Mouse (Mus musculus) left cerebral cortex, postnatal 4 days (tissue): Measurements from ENCODE around the gene Irf4. TPM values are rescaled to one million over a fixed set of nuclear protein-coding genes. Genes with fewer than 3 reads are reported as not detected.

Experiments used
- DNase-seq: peaks from one replicate; pipeline ENCODE4 v3.0.0-alpha.2; 2022
- intact Hi-C: fragments of 180-260 bp; cut with DNase I; formaldehyde crosslinking; loops from one replicate; pipeline ENCODE4 v1.15.1; 2025
- total RNA-seq, 2 experiments: library from RNA; stranded (reverse); gene quantifications; 2 replicates each; pipeline ENCODE4 v1.2.3; 2021

Gene Irf4
- total RNA-seq, 2 experiments from 2014 or later: 0.16 TPM; not detected in 1

DNA sequence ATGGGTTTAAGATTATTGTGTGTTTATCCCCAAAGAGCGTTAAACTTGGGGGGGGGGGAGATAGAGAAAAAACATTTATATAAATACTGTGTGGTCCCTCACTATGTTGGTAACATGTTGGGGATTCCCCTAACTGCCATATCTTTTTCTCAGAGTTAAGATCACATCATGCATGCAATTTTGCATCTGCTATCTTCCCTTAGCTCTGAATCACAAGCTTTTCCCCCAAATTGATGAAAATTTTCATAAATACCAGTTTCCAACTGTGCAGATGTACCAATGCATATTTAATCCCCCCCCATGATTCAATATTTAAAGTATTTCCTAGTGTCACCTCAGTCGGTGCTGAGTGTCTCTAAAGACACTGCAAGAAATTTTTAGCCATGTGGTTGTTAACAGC is 11.8 kb upstream of the Irf4 start:
- no peak for DNase-seq
- intact Hi-C loops: no loop called here

DNA sequence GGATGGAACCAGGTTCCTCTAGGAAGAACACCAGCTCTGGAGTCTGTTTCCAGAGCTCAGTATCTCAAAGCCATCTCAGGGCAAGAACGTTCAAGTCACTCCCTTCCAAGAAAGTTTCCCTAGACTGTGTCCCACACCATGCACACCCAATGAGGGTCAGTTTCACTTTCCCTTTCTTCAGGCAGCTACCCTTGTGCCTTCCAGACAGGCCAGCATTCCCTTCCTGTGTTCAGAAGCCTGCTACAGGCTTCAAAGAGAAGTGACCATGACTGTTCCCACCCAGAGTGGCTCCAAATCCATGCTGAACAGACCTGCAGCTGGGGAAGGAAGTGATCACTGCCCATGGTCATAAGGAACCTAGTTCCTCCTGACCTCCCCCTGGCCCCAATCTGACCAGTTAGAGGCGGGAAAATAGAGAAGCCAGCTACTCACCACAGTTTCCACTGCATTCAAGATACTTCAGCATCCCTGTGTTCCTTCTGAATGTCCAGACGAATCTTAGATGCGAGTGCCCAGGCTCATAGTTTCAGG is 10.7 kb upstream of the Irf4 start:
- no peak for DNase-seq
- intact Hi-C loops: no loop called here

DNA sequence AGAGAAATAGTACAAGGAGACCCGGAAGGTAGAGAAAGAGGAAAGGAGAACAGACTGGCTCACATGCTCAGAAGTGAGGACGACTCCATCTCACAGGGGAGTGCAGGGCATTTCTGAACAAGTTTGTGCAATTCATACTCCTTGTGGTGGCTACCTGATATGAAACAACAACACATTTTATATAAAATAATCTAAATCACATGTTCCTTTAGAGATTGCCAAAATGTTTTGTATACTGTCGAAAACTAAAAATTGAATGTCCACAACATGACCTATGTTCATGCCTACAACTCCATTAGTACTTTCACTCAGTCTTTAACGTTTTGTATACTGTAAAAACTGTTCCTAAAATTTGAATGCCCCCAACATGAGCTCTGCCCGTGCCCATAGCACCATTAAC is 7.9 kb upstream of the Irf4 start:
- intact Hi-C loops: no loop called here
- no peak for DNase-seq

DNA sequence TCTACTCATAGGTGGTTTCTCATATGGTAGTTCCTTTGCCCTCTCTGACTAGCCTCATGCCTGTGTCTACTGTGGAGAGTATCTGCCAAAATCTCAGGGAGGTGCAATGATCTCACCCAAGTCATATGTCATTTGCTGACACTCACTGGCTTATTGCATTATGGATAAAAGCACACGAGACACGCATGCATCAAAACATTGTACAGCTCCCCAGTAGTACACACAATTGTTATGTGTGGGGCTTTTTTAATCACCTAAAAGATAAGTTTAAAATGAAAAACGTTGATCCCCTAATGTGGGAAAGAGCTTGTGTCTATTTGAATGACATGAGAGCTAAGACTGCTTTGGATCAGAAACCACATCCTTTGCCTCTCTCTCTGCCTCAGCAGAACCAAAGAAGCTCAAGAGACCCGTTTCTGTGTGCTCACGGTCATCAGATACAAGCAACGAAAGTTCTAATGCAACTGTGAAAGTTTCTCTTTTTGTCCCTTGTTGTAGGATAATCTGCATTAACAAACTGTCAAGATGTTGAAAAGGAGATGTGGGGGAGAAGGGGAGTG is 6.5 kb upstream of the Irf4 start:
- intact Hi-C loops: no loop called here
- no peak for DNase-seq

DNA sequence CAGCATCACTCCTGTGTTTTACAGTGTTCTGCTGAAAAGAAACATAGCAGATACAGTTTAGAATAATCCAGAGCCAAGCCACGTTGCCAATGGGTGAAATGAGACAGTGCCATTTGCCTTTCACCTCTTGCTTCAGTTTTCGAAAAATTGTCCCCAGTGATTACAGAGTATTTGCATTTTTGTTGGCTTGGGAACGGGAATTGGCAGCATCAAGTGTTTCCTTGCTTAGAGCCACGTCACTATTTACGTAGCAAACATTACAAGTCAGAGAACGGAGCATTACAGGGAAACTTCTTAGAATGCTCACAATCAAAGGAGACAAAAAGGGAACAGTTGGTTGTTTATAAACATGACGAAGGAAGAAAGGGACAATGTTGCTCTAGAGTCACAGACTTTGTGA is 3.9 kb upstream of the Irf4 start:
- intact Hi-C loops: no loop called here
- DNase-seq: no peak

DNA sequence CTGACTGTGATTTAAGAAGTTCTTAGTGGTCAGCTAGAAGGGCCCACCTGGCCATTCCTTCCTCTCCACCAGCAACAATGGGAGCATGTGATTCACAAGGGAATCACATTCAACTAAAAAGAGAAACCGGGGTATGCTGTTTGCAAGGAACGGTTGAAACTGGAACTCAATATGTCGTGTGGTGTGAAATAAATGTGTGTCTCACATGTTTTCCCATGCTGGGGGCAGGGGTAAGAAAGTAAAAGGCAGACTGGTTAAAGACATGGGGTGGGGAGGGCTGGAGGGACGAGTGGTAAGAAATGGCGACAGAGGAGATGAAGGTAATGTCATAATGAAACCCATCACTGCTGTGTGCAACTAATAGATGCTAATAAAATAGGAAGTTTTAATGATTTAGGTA is 2.0 kb upstream of the Irf4 start:
- DNase-seq: no peak
- intact Hi-C loops: no loop called here

DNA sequence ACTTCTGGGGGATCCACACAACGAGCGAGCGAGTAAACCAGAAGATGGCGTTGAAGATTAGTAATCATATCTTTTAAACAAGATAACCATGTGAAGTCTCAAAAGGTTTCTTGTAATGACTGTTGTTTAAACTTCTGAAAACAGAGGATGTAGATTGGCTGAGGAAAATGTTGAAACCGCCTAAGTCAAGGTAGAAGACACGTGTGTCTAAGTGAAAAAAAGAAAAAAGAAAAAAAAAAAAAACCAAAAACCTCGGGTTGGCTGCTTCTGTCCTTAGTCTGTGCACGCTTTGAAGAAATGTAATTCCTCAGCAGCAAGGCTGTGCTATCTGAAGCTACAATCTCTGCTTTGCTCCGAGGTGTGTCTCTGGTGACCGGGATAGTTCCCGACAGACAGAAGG is 1.5 kb upstream of the Irf4 start:
- intact Hi-C loops: no loop called here
- DNase-seq: no peak

DNA sequence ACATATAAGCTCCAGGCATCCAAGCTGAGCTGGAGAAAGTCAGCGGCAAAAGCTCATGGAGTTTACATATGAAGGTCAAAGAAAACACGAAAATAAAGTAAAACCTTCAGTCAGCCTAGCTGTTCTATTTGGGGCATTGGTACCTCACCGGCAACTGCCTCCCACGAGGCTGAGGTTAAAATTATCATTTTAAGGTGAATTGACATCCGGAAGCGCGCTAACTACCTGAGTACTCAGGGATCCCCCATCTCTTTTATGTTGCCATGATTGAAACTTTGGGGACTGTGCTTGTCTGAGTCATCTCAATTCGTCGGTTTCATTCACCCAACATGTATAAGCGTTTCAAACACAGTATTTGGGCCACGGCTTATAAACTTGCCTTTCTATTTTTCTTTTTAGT is 705 bp upstream of the Irf4 start:
- intact Hi-C loops: no loop called here
- no peak for DNase-seq

DNA sequence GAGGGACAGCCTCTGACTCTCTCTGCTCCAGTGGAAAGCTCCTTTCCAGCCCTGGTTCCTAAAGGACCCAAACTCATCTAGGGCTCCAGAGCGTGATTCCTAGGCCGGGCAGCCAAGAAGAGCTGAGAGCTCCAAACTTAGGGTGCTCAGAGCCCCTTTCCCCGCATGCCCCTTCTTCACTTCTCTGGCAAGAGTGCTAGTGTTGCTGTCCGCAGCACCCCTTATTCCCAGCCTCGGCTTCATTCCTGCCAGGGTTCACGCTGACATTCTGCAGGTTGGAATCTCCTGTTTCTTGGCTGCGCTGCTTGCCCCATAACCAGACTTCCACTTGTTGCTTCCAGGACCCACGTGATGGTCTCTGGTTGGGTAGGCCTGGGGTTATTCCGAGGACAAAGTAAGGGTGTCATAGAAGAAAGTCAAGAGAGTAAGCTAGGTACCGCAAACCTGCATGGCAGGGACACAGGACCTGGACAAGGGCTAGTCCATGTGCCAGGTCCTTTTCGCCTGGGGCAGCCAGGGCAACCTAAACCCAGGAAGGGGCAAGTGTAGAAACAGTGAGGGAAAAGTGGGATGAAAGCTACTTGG is 623 bp downstream of the Irf4 start:
- intact Hi-C loops: no loop called here

DNA sequence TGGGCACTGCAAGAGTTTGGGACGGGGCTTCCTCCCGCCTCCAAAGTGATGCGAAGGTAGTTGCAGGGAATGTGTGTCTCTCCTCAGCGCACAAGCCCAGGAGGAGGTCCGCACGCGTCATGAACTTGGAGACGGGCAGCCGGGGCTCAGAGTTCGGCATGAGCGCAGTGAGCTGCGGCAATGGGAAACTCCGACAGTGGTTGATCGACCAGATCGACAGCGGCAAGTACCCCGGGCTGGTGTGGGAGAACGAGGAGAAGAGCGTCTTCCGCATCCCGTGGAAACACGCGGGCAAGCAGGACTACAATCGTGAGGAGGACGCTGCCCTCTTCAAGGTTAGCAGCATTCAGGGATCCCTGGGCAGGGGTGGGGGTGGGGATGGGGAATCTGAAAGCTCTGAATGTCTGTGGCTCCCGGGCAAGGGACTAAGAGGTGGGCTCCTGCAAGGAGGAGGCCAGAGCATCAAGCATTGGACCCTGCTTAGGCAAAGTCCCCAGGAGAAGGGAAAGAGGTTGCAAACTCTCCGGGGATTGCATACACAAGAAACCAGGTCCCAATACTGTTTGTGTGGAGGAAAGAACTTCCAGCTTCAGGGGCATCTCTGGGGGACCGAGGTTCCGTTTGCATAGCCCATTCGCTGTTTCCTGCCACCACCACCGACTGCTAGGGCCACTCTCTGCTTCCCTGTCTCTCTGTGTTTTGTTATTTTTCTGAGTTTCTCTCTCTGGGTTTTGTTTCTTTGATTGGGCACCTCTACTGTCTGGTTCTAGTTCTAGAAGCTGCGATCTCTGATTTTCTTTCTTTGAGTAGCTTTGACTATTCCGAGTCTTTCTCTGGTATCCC is 1.7 kb downstream of the Irf4 start:
- DNase-seq: no peak
- intact Hi-C loops: no loop called here

More for the DNA sequence above, 623 bp downstream of the Irf4 start:
- no peak for DNase-seq

DNA sequence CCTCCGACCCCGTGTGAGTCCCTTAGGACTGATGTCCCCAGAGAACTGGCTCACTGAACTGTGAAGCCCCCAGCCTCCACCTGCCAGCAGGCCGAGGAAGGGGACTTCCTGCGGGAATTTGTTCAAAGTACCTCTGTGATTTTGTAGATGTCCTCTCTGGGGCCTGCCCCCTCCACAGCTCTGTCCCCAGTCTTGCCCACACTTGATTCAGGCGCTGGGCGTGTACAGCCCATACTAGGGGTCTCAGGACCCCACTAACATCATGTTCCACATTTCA is 2.2 kb downstream of the Irf4 start:
- intact Hi-C loops: no loop called here
- no peak for DNase-seq

DNA sequence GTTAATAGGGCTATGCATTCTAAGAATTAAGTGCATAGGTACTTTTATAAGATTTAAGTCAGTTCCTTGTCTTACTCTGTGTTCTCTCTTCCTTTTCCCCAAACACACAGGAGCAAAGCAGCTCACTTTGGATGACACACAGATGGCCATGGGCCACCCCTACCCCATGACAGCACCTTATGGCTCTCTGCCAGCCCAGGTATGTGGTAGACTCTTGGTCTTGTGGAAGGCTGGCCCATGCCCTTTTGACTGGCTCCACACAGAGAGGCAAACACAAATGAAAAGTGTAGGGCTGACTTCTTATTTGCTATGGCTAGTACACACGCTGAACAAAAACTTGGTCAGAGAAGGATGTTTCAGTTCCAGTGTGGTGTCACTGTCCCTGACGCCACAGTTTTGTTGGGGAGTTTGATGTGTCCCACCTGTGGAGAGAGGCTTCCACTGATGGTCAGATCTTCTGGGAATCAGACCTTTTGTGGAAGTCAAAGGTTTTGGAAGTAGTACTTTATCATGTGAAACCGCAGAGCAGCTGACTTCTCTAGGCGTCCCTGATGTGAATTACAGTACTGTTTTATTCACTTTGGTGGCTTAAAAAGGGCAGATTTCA is 3.7 kb downstream of the Irf4 start:
- no peak for DNase-seq
- intact Hi-C loops: no loop called here

DNA sequence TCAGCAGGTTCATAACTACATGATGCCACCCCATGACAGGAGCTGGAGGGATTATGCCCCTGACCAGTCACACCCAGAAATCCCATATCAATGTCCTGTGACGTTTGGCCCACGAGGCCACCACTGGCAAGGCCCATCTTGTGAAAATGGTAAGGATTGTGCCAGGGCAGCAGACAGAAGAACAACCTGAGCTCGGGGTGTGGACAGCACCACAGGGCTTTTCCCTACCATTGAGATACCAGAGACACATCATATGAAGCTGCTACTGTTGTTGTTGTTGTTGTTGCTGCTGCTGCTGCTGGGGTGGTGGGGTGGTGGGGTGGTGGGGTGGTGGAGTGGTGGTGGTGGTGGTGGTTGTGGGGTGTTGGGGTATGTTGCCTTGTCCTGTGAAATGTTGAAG is 4.4 kb downstream of the Irf4 start:
- intact Hi-C loops: no loop called here
- no peak for DNase-seq

DNA sequence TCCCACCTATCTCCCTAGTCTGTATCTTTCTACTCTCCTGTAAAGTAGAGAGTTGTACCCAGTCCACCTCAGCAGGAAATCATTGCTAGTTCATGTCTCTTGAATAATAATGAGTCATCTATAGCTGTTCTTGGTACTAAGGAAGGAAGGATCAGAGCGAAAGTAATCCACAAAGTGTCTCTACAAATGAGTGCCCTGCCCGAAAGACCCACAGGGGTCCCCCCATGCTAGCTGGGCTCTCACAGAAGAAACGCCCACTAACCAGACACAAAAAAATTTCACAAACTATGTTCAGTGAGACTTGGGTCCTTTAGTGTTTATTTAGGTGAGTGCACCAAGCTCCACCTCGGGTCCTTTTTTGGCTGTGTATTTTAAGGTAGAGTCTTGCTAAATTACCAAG is 5.0 kb downstream of the Irf4 start:
- intact Hi-C loops: no loop called here
- DNase-seq: no peak

DNA sequence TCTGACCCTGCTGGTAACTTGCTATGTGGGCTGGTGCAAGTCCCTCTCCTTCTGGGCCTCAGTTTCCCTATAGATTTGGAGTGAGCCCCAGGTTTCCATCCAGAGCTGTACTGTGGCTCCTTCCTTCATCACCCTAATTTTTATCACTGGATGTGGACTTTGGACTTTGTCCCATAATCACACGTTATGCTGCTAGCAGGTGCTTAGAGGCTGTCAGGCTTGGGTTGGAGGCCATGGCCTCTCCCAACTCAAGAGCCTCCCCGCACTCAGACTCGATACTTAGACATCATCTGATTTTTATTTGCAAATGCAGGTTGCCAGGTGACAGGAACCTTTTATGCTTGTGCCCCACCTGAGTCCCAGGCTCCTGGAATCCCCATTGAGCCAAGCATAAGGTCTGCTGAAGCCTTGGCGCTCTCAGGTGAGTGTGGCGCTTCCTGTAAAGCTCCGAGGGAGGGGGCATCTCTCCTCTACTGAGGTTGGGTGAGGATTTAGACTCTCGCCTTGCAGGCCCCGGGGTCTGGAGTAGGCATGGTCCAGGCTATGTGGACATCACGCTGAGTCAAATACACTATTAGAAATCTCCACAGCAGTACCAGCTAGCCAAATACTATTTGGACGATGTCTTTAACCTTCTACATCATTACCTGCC is 5.9 kb downstream of the Irf4 start:
- intact Hi-C loops: no loop called here
- no peak for DNase-seq

DNA sequence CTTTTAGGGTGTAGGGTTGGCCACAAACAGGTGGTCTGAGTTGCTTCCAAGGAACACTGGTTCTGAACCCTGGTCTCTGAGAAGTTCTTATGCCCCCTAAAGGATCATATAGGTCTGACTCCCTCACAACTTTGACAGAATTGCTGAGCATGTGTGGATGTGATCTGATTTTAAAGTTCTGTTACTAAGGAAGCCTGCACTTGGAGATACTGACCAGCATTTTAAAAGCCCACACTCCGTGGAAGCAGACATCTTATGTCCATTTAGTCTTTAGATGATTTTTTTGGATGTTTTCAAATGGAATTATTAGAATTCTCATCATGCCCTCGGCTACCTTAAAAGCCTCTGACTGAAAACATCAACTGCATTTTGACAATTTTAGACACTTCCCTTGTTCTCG is 6.6 kb downstream of the Irf4 start:
- intact Hi-C loops: no loop called here
- no peak for DNase-seq

DNA sequence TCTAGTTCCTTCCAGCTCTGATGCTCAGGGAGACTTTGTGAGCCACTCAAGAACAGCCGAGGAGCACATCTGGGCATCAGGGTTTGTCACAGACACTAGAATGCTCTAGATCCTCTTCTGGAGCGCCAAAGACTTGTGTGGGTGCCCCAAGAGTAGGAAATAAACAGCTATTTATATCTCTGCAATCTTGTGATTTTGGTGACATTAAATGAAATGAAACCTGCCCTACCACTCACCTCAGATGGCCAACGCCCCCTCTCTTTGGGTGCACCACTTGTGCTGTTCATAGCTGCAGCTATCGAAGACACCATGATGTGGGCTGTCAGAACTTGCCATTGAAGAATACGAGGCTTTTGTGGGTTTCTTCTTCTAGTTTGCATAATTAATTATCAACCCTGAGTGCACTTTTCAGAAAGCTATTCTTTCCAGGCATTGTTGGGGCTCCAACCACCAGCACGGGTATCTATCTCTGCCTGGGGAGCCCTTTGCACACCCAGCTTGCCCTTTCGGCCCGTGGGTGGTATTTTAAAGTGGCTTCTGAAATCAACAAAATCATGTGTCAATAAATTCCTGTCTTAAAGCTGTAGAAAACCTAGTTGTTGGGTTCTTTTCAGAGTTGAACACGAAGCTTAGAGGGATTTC is 7.1 kb downstream of the Irf4 start:
- intact Hi-C loops: no loop called here
- no peak for DNase-seq

DNA sequence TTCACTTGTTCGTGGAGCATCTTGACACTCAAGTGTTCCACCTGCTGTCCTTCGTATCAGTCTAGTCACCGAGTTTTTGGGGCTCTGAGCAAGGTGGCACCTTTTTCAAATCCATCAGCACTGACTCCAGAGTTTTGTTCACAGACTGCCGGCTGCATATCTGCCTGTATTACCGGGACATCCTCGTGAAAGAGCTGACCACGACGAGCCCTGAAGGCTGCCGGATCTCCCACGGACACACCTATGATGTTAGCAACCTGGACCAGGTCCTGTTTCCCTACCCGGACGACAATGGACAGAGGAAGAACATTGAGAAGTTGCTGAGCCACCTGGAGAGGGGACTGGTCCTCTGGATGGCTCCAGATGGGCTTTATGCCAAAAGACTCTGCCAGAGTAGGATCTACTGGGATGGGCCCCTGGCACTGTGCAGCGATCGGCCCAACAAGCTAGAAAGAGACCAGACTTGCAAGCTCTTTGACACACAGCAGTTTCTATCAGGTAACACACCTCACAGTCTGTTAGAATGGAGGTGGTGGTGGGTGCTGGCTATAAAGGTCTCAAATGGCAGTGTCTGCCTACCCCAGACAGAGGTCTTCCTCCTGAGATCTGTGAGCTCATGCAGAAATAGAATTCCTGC is 8.4 kb downstream of the Irf4 start:
- no peak for DNase-seq
- intact Hi-C loops: no loop called here

DNA sequence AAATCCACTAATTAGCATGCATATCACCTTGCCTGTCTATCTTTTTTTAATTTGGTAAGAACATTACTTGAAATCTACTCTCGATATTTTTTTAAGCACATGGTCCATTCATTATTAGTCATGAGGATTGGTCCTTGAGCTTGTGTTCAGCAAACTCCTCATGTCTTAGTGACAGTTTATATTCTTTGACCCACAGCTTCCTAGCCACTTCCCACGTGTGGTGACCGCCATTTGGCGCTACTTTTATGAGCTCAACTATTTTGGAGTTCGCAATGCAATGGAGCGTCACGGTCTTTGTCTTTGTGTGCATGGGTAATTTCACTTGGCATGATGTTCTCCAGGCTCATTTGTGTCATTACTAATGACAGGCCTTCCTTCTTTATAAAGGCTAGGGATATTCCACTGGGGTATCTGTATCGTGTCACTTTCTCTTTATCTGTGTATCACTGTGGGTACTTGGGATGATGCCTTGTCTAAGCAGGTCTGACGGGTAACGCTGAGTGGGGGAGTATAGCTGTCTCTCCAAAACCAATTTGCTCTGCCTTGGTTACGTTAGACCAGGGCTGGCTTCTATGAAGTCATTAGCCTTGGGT is 9.9 kb downstream of the Irf4 start:
- DNase-seq: no peak
- intact Hi-C loops: no loop called here
